Mouse (Mus musculus): ENCODE results near the gene Ly6g5b. TPM values are rescaled to one million over a fixed set of nuclear protein-coding genes. Genes with fewer than 3 reads are reported as not detected.

The Ly6g5b gene
- polyA plus RNA-seq, 1 experiment = not detected

- peaks cover 89% of the 10 kb centered on the region for H3K36me3 ChIP-seq (ENCODE audit: control insufficient read depth, insufficient read depth, low read length, poor library complexity, severe bottlenecking)
- no peak overlapping the region for H3K9ac ChIP-seq (ENCODE audit: low read depth, poor library complexity, severe bottlenecking)
- no peaks in the 10 kb centered on the region for H3K4me1 ChIP-seq (ENCODE audit: control insufficient read depth, insufficient read depth, low read length)
- H3K9me3 ChIP-seq (replicated peaks; ENCODE audit: control insufficient read depth, insufficient read depth, low read length, poor library complexity, severe bottlenecking) = no peaks in the 10 kb centered on the region
- no peaks in the 10 kb centered on the region for H3K27me3 ChIP-seq (ENCODE audit: control insufficient read depth, insufficient read depth, low read length, poor library complexity, severe bottlenecking)
- no peak overlapping the region for H3K4me3 ChIP-seq (ENCODE audit: low read depth, low read length)
- no peak for TF ChIP-seq CTCF (IDR thresholded peaks at IDR 0.05; ENCODE audit: low read depth, low read length)
- no peak for TF ChIP-seq POLR2A (IDR thresholded peaks at IDR 0.05; ENCODE audit: insufficient read depth, low read length)
- no peak for TF ChIP-seq EP300 (IDR thresholded peaks at IDR 0.05; ENCODE audit: insufficient read depth, low read depth, low read length)
- H3K27ac ChIP-seq (ENCODE audit: insufficient read depth, low read length) = no peak overlapping the region
Observed at GRCm38 (mm10) chr17:35147348-35147747, 32.1 kb upstream of the Ly6g5b start.

DNA sequence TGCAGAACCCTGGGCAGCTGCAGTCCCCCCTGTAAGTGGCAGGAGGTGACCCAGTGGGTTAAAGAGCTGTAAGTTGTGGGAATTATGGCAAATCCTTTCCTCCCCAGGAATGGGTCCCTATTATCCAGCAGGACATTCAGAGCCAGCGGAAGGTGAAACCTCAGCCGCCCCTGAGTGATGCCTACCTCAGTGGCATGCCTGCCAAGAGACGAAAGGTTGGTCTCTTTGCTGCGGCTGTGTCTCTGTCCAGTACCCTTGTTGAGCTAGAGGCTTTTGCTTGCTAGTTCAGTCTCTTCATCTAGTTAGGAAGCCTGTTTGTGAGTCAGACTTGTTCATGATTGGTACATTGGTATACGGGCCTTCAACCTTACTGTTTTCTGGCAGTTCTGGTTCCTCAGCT lies 30.9 kb upstream of the Ly6g5b start:
- Histone ChIP-seq H3K9ac (ENCODE audit: low read depth, poor library complexity, severe bottlenecking) (no peak overlapping the region), H3K9me3 (replicated peaks; ENCODE audit: control insufficient read depth, insufficient read depth, low read length, poor library complexity, severe bottlenecking) (no peaks in the 10 kb centered on the region), H3K36me3 (ENCODE audit: control insufficient read depth, insufficient read depth, low read length, poor library complexity, severe bottlenecking) (peaks cover 87% of the 10 kb centered on the region), H3K27me3 (ENCODE audit: control insufficient read depth, insufficient read depth, low read length, poor library complexity, severe bottlenecking) (no peaks in the 10 kb centered on the region), H3K27ac (ENCODE audit: insufficient read depth, low read length) (no peak overlapping the region), H3K4me1 (ENCODE audit: control insufficient read depth, insufficient read depth, low read length) (no peaks in the 10 kb centered on the region), H3K4me3 (ENCODE audit: low read depth, low read length) (no peak overlapping the region)
- TF ChIP-seq EP300 (IDR thresholded peaks at IDR 0.05; ENCODE audit: insufficient read depth, low read depth, low read length) = no peak
- TF ChIP-seq CTCF (IDR thresholded peaks at IDR 0.05; ENCODE audit: low read depth, low read length) = no peak
- no peak for TF ChIP-seq POLR2A (IDR thresholded peaks at IDR 0.05; ENCODE audit: insufficient read depth, low read length)

DNA sequence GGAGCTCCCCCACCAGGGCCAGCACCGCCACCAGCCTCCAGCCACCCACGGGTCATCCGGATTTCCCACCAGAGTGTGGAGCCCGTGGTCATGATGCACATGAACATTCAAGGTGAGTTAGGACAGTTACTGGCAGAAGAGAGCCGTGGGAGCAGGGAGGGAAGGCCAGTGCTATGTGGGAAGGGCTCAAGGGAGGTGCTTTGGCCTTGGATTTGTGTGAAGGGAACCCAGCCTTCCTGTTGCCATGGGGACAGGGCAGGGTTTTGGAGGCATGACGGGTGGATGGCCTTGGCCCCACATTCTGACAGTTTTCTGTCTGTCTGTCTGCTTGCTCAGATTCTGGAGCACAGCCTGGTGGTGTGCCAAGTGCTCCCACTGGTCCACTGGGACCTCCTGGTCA lies 26.7 kb upstream of the Ly6g5b start:
- TF ChIP-seq POLR2A (IDR thresholded peaks at IDR 0.05; ENCODE audit: insufficient read depth, low read length) = no peak
- TF ChIP-seq EP300 (IDR thresholded peaks at IDR 0.05; ENCODE audit: insufficient read depth, low read depth, low read length) = no peak
- TF ChIP-seq CTCF (IDR thresholded peaks at IDR 0.05; ENCODE audit: low read depth, low read length) = no peak
- no peak overlapping the region for H3K27ac ChIP-seq (ENCODE audit: insufficient read depth, low read length)

DNA sequence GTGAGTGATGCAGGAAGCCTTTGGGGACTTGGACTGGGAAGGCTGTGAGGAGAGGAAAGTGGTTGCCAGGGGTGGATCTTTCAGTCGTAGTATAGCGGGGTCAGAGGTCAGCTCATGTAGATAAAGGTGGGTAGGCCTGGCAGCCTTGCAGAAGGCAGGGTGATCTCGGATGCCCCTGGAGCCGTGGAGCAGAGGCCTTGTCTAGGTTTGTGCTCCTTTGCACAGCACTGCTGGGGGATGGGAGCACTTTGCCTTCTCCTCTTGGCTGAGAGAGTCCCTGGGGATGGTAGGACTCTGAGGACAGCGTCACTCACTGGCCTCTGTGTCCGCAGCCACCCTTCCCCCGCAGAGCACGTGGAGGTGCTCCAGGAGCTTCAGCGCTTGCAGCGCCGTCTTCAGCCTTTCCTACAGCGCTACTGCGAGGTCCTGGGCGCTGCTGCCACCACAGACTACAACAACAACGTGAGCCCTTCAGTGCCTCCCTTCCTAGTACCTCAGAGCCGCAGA lies 25.3 kb upstream of the Ly6g5b start:
- Histone ChIP-seq H3K27me3 (ENCODE audit: control insufficient read depth, insufficient read depth, low read length, poor library complexity, severe bottlenecking) (no peaks in the 10 kb centered on the region), H3K4me1 (ENCODE audit: control insufficient read depth, insufficient read depth, low read length) (peaks cover 1% of the 10 kb centered on the region), H3K36me3 (ENCODE audit: control insufficient read depth, insufficient read depth, low read length, poor library complexity, severe bottlenecking) (peaks cover 63% of the 10 kb centered on the region), H3K4me3 (ENCODE audit: low read depth, low read length) (no peak overlapping the region), H3K27ac (ENCODE audit: insufficient read depth, low read length) (no peak overlapping the region), H3K9ac (ENCODE audit: low read depth, poor library complexity, severe bottlenecking) (no peak overlapping the region), H3K9me3 (replicated peaks; ENCODE audit: control insufficient read depth, insufficient read depth, low read length, poor library complexity, severe bottlenecking) (no peaks in the 10 kb centered on the region)
- no peak for TF ChIP-seq POLR2A (IDR thresholded peaks at IDR 0.05; ENCODE audit: insufficient read depth, low read length)
- TF ChIP-seq CTCF (IDR thresholded peaks at IDR 0.05; ENCODE audit: low read depth, low read length) = no peak
- TF ChIP-seq EP300 (IDR thresholded peaks at IDR 0.05; ENCODE audit: insufficient read depth, low read depth, low read length) = no peak

More for the DNA sequence above, 26.7 kb upstream of the Ly6g5b start:
- no peak overlapping the region for H3K4me3 ChIP-seq (ENCODE audit: low read depth, low read length)
- H3K9me3 ChIP-seq (replicated peaks; ENCODE audit: control insufficient read depth, insufficient read depth, low read length, poor library complexity, severe bottlenecking) = no peaks in the 10 kb centered on the region
- H3K4me1 ChIP-seq (ENCODE audit: control insufficient read depth, insufficient read depth, low read length) = no peaks in the 10 kb centered on the region
- H3K9ac ChIP-seq (ENCODE audit: low read depth, poor library complexity, severe bottlenecking) = no peak overlapping the region
- H3K27me3 ChIP-seq (ENCODE audit: control insufficient read depth, insufficient read depth, low read length, poor library complexity, severe bottlenecking) = no peaks in the 10 kb centered on the region
- peaks cover 78% of the 10 kb centered on the region for H3K36me3 ChIP-seq (ENCODE audit: control insufficient read depth, insufficient read depth, low read length, poor library complexity, severe bottlenecking)

DNA sequence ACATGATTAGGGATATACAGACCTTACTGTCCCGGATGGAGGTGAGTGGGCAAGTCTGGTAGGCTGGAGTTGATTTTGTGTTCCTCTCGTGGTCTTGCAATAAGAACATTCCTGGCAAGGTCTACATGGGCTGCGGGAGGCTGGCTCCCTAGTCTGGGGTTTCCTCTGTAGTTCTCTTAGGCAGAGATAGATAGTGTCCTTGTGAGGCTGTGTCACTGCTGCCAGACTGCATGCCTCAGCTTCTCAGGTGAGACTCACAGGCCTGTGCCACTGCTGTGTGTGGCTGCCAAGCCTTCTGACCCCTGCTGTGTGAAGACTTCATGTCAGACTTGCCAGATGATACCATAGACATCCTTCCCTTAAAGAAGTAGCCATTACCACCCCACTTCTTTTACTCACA lies 24.0 kb upstream of the Ly6g5b start:
- Histone ChIP-seq H3K9ac (ENCODE audit: low read depth, poor library complexity, severe bottlenecking) (no peak overlapping the region), H3K36me3 (ENCODE audit: control insufficient read depth, insufficient read depth, low read length, poor library complexity, severe bottlenecking) (peaks cover 51% of the 10 kb centered on the region), H3K4me3 (ENCODE audit: low read depth, low read length) (no peak overlapping the region), H3K9me3 (replicated peaks; ENCODE audit: control insufficient read depth, insufficient read depth, low read length, poor library complexity, severe bottlenecking) (no peaks in the 10 kb centered on the region), H3K27ac (ENCODE audit: insufficient read depth, low read length) (no peak overlapping the region), H3K27me3 (ENCODE audit: control insufficient read depth, insufficient read depth, low read length, poor library complexity, severe bottlenecking) (no peaks in the 10 kb centered on the region), H3K4me1 (ENCODE audit: control insufficient read depth, insufficient read depth, low read length) (peaks cover 1% of the 10 kb centered on the region)
- no peak for TF ChIP-seq EP300 (IDR thresholded peaks at IDR 0.05; ENCODE audit: insufficient read depth, low read depth, low read length)
- no peak for TF ChIP-seq CTCF (IDR thresholded peaks at IDR 0.05; ENCODE audit: low read depth, low read length)
- TF ChIP-seq POLR2A (IDR thresholded peaks at IDR 0.05; ENCODE audit: insufficient read depth, low read length) = no peak

DNA sequence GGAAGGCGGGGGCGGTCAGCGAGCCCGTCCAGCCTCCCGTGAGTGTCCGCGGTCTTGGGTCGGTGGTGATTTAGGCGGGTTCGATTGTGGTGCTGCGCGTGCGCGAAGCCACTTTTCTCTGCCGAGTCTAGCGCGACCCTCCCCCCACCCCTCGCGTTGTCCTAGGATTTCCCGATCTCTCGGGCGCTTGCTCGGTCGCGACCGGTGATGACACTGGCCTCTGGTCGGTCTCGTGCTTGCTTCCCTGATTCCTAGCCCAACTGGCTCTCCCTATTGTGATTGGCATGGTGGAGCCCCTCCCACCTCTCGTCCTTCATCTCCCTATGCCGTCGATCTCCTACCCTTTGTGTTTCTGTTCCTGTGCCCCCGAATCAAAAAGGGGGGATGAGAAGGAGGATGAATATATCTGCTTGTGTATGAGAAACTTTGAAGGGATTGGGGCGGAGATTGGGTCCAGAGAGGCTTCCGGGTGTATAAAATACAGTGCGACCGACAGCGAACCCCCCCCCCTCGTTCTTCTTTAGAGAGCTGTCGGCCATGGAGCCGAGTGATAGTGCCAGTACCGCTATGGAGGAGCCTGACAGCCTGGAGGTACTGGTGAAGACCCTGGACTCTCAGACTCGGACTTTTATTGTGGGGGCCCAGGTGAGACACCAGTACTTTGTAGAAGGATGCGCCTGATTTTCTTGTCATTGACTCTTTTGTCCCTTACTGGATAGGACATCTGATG lies 20.5 kb upstream of the Ly6g5b start:
- no peaks in the 10 kb centered on the region for H3K9me3 ChIP-seq (replicated peaks; ENCODE audit: control insufficient read depth, insufficient read depth, low read length, poor library complexity, severe bottlenecking)

More for the DNA sequence above, 20.5 kb upstream of the Ly6g5b start:
- peak overlapping the region; percentile 82 for H3K4me3 ChIP-seq (ENCODE audit: low read depth, low read length)
- H3K36me3 ChIP-seq (ENCODE audit: control insufficient read depth, insufficient read depth, low read length, poor library complexity, severe bottlenecking) = peaks cover 22% of the 10 kb centered on the region
- H3K27ac ChIP-seq (ENCODE audit: insufficient read depth, low read length) = peak overlapping the region; percentile 42
- H3K4me1 ChIP-seq (ENCODE audit: control insufficient read depth, insufficient read depth, low read length) = peaks cover 1% of the 10 kb centered on the region
- H3K9ac ChIP-seq (ENCODE audit: low read depth, poor library complexity, severe bottlenecking) = peak overlapping the region; percentile 73
- H3K27me3 ChIP-seq (ENCODE audit: control insufficient read depth, insufficient read depth, low read length, poor library complexity, severe bottlenecking) = no peaks in the 10 kb centered on the region
- TF ChIP-seq EP300 (IDR thresholded peaks at IDR 0.05; ENCODE audit: insufficient read depth, low read depth, low read length) (no peak), POLR2A (IDR thresholded peaks at IDR 0.05; ENCODE audit: insufficient read depth, low read length) (no peak), CTCF (IDR thresholded peaks at IDR 0.05; ENCODE audit: low read depth, low read length) (no peak)

Measured in ES-Bruce4 (cell line).